ENCODE assay signal across 23 mouse cellular contexts in genomic region chr2:70816016-70816415, GRCm38 (mm10). TPM values are rescaled to one million over a fixed set of nuclear protein-coding genes. Genes with fewer than 3 reads are reported as not detected.
DNase-seq lines count a peak whose midpoint lies in the region; ATAC-seq lines count a peak whose summit lies in the region.
"Had no signal": no experiment of that assay in that cellular context is flagged by ENCODE, and none has a peak within 500 bp of the region (broad histone marks: within the 10 kb centered on the region; RNA-seq: fewer than 3 reads in every experiment).

No protein-coding gene starts in this region.

- no peaks in the 10 kb centered on the region for H3K9me3 ChIP-seq in midbrain, embryonic 11.5 days (ENCODE audit: control insufficient read depth, low read length)
- H3K9me3 ChIP-seq in midbrain, embryonic 14.5 days (ENCODE audit: control insufficient read depth, low read length), result no peaks in the 10 kb centered on the region
- H3K9me3 ChIP-seq: embryonic facial prominence, embryonic 10.5 days; embryonic facial prominence, embryonic 12.5 days; forebrain, embryonic 13.5 days; forebrain, embryonic 15.5 days; G1E had no signal

- H3K4me1 ChIP-seq in midbrain, embryonic 11.5 days (ENCODE audit: control insufficient read depth, insufficient read depth, low read length), result no peaks in the 10 kb centered on the region
- no peaks in the 10 kb centered on the region for H3K4me1 ChIP-seq in midbrain, embryonic 14.5 days (ENCODE audit: control insufficient read depth, insufficient read depth, low read length)
- H3K4me1 ChIP-seq: embryonic facial prominence, embryonic 12.5 days; forebrain, embryonic 15.5 days had no signal

- no peaks in the 10 kb centered on the region for H3K36me3 ChIP-seq in midbrain, embryonic 11.5 days (ENCODE audit: control insufficient read depth, insufficient read depth, low read length)
- no peaks in the 10 kb centered on the region for H3K36me3 ChIP-seq in midbrain, embryonic 14.5 days (ENCODE audit: control insufficient read depth, insufficient read depth, low read length)
- H3K36me3 ChIP-seq: embryonic facial prominence, embryonic 10.5 days; embryonic facial prominence, embryonic 12.5 days; forebrain, embryonic 15.5 days had no signal

- no peak overlapping the region for H3K4me3 ChIP-seq in midbrain, embryonic 11.5 days (ENCODE audit: low read depth, low read length)
- no peak overlapping the region for H3K4me3 ChIP-seq in midbrain, embryonic 14.5 days (replicated peaks; ENCODE audit: low read depth, low read length)
- H3K4me3 ChIP-seq: embryonic facial prominence, embryonic 10.5 days; embryonic facial prominence, embryonic 12.5 days; forebrain, embryonic 13.5 days; forebrain, embryonic 15.5 days had no signal

- H3K4me2 ChIP-seq in midbrain, embryonic 11.5 days, result no peak overlapping the region
- no peak overlapping the region for H3K4me2 ChIP-seq in midbrain, embryonic 14.5 days (ENCODE audit: low read length)
- H3K4me2 ChIP-seq: embryonic facial prominence, embryonic 12.5 days; forebrain, embryonic 13.5 days; forebrain, embryonic 15.5 days had no signal

- H3K9ac ChIP-seq in midbrain, embryonic 11.5 days (ENCODE audit: low read length), result no peak overlapping the region
- no peak overlapping the region for H3K9ac ChIP-seq in midbrain, embryonic 14.5 days (replicated peaks; ENCODE audit: low read length)
- H3K9ac ChIP-seq: embryonic facial prominence, embryonic 12.5 days; forebrain, embryonic 13.5 days; forebrain, embryonic 15.5 days; forebrain, postnatal 0 days had no signal

- no peak for DNase-seq in frontal cortex, postnatal 25 days (ENCODE audit: low spot score in 2 of 2)
- DNase-seq in midbrain, embryonic 11.5 days (ENCODE audit: low spot score, missing footprints), result peak; percentile 64
- DNase-seq in midbrain, embryonic 14.5 days, result no peak
- no peak for DNase-seq in adrenal gland, postnatal 10 days
- DNase-seq: adrenal gland, adult 8-10 months; adrenal gland, postnatal 25 days; B cell, adult 2 months; cerebellum, adult 11-12 months; cerebellum, adult 2 months; cerebellum, adult 9-10 months; cerebellum, postnatal 10 days; cerebellum, postnatal 25 days; forebrain, postnatal 0 days had no signal

- H3K27ac ChIP-seq in midbrain, embryonic 11.5 days (ENCODE audit: low read depth, low read length), result no peak overlapping the region
- no peak overlapping the region for H3K27ac ChIP-seq in midbrain, embryonic 14.5 days (replicated peaks; ENCODE audit: low read depth, low read length)
- H3K27ac ChIP-seq: embryonic facial prominence, embryonic 10.5 days; embryonic facial prominence, embryonic 12.5 days; forebrain, embryonic 13.5 days; forebrain, embryonic 15.5 days had no signal

- no peaks in the 10 kb centered on the region for H3K27me3 ChIP-seq in midbrain, embryonic 11.5 days (ENCODE audit: control insufficient read depth, insufficient read depth, low read length)
- no peaks in the 10 kb centered on the region for H3K27me3 ChIP-seq in midbrain, embryonic 14.5 days (ENCODE audit: control insufficient read depth, insufficient read depth, low read length)
- H3K27me3 ChIP-seq: CH12.LX; embryonic facial prominence, embryonic 12.5 days; forebrain, embryonic 13.5 days; forebrain, embryonic 15.5 days; Patski had no signal

- peak; percentile 79 for ATAC-seq in frontal cortex, adult (ENCODE audit: low TSS enrichment)
- no peak for ATAC-seq in midbrain, embryonic 11.5 days (ENCODE audit: low FRiP score)
- ATAC-seq in midbrain, embryonic 14.5 days (ENCODE audit: low FRiP score, low TSS enrichment), result no peak
- ATAC-seq: activated CD4-positive, CD25-positive, alpha-beta regulatory T cell, adult 4 months; CD4-positive, CD25-positive, alpha-beta regulatory T cell, adult 4 months; forebrain, embryonic 13.5 days; forebrain, embryonic 15.5 days; forebrain, postnatal 0 days; Patski had no signal

- WGBS in midbrain, embryonic 11.5 days, result 89% methylated on average over 2 of the region's 2 CpGs
- 80% methylated on average over 2 of the region's 2 CpGs for WGBS in midbrain, embryonic 14.5 days

RNA-seq across cellular contexts. Expression of gene Tlk1, which starts 9.5 kb away (rescaled TPM):
- 44.6 and 45.2 TPM in 2 replicates for polyA plus RNA-seq in midbrain, embryonic 11.5 days (2014; fragmentation: Nextera tagmentation; extraction: Ambion mirVana)
- 23.6 and 27.5 TPM in 2 replicates for polyA plus RNA-seq in midbrain, embryonic 14.5 days (2014; fragmentation: Nextera tagmentation; extraction: Ambion mirVana)
- total RNA-seq in adrenal gland, postnatal 10 days (2021), result 10 to 100 TPM; 47.4 to 56.7 TPM
